Mouse (Mus musculus) liver, adult 10 weeks (tissue): ENCODE measurements around the gene Slc1a2. TPM values are rescaled to one million over a fixed set of nuclear protein-coding genes. Genes with fewer than 3 reads are reported as not detected.

Experiments
- polyA plus RNA-seq: library from polyadenylated mRNA; stranded (reverse); fragments of 350-450 nt; fragmentation: Illumina TruSeq; extraction: RNeasy Lipid Tissue Mini Kit (QIAGEN cat#74804); gene quantifications from one replicate; pipeline ENCODE4 v1.2.3, GENCODE M21; 2014; ENCODE audit warnings: low read depth, low replicate concordance

Slc1a2 gene
- 59.9 TPM for polyA plus RNA-seq

DNA sequence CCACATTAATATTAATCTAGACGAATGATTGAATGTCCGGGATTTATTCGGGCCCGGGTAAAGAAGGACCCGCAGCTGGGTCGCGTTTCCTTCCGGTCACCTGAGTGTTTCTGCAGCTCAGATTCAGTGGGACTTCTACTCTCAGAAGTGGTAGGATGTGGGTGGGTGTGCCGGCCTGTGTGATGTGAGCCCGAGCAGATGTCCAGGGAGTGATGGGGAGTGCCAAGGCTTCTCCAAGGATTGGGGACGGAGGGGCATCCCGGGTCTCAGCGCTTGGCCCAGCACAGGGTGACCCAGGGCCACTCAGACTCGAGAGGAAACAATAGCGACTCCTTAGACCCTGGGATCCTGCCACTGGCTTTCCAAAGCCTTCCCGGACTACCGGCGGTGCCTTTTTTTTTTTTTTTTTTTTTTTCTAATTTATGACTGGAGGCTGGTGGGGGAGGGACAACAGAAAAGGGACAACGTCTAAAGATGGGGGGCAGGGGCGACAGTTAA, at the start of gene Slc1a2:
Gene Slc1a2, plus strand, starts transcription at position 497 of the 498 bp plus-strand sequence.

Other genes starting within 250 kb of the Slc1a2 start
- gene Fjx1, start 206.2 kb upstream of the Slc1a2 start, polyA plus RNA-seq, result not detected
- 2.0 TPM for gene Pamr1, start 108.6 kb upstream of the Slc1a2 start, polyA plus RNA-seq
- 6.4 TPM for gene Cd44, start 243.0 kb downstream of the Slc1a2 start, polyA plus RNA-seq